Mouse (Mus musculus): ENCODE results near the gene Vmn2r33.
"Not testable (repeated sequence)": the region's sequence is repeated elsewhere in the genome, so short reads cannot be mapped to it uniquely, and the experiment has no call there.

The Vmn2r33 gene

DNA sequence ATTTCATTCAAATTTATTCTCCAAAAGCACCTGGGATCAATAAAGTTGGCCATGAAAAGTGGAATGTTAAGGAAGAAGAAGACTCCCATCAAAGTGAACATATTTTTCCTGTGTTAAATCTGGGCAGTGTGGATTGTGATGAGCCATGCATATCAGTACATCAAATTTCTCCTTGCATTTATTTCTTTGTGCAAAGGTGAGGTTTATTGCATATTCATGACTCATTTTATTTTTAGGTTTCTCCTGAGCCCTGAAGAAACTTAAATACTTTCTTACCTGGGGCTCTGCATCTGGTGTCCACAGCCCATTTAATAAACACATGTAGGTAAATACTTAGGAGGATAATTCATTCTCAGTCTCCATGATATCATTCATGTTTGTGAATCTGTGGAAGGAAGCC lies at the start of gene Vmn2r33:
Gene Vmn2r33, minus strand, starts transcription at position 101 of the 400 bp plus-strand sequence.
- not testable (repeated sequence) for DNase-seq (ENCODE audit: low read depth, low spot score)
